Mouse (Mus musculus) retina, embryonic 14.5 days (tissue): Measurements from ENCODE around the gene Pmel.

ENCODE experiments used
- DNase-seq: peaks from one replicate; pipeline ENCODE4 v3.0.0-alpha.2; 2015; ENCODE audit warnings: low spot score

Gene Pmel

GRCm38 (mm10) chr10:128703895-128704294, at the start of gene Pmel:
Pmel (plus strand) TSS chr10:128704195.
- no peak for DNase-seq

DNA sequence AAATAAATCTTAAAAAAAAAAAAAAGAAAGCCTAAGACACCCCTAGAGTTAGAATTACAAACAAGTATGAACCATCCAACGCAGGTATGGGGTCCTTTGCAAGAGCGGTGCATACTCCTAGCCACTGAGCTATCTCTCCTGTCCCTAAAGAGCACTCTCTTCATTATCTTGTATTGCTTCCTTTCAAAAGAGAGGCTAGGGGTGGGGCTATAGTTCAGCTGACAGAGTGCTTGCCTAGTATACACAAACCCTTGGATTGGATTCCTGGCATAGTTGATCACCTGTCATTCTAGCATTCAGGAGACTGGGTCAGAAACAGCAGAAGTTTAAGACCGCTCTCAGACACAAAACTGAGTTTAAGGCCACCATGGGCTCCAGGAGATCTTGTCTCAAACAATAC, 48.7 kb upstream of the Pmel start:
- DNase-seq: no peak

- no peak for DNase-seq
These were observed 47.3 kb upstream of the Pmel start for GRCm38 (mm10) chr10:128656731-128657130.

DNA sequence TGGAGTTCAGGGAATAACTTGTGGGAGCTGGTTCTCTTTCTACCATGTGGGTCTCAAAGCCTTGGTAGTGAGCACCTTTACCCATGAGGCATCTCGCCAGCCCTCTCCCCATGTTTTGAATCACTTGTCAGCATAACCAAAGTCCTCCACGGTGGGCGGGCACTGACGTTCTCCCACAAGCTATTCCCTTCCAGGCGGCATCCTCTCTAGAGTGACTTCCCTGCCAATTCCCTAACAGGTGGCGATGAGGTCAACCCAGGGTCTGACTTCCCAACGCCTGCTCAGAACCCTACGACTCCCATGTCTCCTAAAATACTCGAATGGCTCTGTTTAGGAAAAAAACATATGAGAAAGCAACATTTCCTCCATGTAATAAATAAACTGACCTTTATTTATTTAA, 46.2 kb upstream of the Pmel start:
- no peak for DNase-seq

GRCm38 (mm10) chr10:128659490-128659889, 44.5 kb upstream of the Pmel start:
- DNase-seq: no peak

DNA sequence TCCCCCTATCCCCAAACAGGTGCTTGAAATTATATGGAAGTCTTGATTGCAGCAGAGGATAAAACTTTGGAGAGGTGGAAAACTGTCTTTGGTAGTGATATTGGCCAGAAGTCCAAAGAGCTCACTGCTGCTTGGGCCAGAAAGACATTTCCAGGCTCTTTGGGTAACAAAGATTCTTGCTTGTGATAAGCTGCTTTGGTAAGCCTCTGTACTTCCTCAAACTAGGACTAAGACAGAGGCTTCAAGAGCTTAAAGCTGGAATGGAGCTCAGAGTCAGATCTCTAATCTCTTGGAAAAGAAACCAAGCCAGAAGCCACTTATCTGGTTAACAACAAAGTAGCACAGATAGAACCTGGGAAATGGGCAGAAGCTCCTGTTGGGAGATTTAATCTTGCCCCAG, 41.5 kb upstream of the Pmel start:
- no peak for DNase-seq

DNA sequence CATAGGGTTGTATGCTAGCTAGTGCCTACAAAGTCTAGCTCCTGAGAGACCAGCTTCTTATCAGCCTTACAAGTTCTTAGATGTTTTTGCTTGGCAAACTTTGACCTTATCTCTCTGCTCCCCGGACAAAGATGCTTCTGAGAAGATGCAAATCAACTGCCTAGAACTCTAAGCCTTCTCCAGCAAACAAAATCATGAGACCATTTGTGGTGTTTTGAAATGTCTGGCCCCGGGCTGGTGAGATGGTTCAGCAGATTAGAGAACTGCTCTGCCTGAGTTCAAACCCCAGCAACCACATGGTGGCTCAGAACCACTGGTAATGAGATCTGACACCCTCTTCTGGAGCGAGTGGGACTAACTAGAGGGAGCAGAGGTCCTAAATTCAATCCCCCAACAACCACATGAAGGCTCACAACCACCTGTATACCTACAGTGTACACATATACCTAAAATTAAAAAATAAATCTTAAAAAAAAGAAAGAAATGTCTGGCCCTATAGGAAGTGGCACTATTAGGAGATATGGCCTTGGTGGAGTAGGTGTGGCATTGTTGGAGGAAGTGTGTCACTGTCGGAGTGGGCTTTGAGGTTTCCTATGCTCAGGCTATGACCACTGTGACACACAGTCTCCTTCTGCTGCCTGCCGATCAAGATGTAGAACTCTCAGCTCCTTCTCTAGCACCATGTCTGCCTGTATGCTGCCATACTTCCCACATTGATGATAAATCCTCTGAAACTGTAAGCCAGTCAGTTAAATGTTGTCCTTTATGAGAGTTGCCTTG, 40.4 kb upstream of the Pmel start:
- no peak for DNase-seq

DNA sequence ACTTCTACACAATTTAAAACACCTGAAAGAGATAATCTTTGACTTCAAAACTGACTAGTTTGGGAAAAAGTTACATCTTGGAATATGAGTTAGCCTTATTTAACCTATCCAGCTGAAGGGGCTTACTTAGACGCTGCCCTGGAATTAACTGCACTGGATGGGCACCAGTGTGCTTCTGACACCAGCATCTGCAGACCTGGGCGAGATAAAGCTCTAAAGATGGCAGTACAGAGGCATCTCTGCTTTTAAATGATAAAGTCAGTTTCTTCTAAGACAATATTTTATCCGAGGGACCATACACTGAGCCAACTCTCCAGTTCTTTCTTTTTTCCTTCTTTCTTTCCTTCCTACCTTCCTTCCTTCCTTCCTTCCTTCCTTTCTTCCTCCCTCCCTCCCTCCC, 39.2 kb upstream of the Pmel start:
- DNase-seq: no peak

DNA sequence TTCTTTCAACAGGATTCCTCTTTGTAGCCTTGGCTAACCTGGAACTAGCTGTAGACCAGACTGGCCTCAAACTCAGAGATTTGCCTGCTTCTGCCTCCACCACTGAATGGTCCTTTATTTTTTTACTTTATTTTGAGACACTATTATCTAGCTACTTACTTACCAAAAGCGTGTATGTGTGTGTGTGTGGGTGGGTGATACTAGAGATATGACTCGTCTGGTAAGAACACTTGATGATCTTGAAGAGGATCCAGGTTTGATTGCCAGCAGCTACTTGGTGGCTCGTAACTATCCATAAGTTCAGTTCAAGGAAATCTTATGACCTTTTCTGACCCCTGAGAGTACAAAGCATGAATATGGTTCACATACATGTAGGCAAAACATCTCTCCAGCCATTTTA, 38.7 kb upstream of the Pmel start:
- no peak for DNase-seq

DNA sequence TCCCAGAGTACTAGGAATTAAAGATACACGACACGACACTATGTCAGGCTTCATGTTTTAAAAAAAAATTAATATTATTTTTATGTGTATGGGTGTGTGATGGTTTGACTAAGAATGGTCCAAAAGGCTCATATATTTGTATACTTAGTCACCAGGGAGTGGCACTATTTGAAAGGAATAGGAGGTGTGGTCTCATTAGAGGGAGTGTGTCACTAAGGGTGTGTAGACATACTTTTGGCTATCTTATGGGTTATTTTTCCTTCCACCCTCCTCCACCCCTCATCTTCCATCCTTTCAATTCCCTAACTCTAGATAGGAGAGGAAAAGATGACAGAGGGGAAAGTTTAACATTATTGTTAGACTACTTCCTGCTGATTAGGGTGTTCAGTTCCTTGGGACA, 38.2 kb upstream of the Pmel start:
- DNase-seq: no peak

GRCm38 (mm10) chr10:128668790-128669672, 35.0 kb upstream of the Pmel start:
- peak; percentile 66 for DNase-seq

DNA sequence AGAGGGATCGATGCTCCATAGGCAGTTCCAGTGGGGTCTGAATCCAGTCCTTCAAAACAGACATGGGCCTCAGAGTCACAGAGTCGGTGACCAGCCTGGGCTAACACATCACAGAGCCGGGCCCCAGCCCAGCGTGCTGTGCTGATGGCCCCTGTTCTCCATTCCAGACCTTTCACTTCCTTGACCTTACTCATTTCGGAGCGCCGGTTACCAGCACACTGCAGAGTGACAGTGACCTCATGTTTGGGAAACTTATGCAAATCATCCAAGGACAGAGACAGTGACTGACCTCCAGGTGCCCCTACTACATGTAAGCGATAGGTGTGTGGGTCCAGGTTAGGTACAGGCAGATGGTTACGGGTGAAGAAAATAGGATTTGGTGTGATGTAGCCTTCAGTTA, 32.8 kb upstream of the Pmel start:
- no peak for DNase-seq

GRCm38 (mm10) chr10:128673763-128674468, 30.1 kb upstream of the Pmel start, which contains the start of gene Suox:
Suox (minus strand) TSS chr10:128674073.
- peak; percentile 89 for DNase-seq

DNA sequence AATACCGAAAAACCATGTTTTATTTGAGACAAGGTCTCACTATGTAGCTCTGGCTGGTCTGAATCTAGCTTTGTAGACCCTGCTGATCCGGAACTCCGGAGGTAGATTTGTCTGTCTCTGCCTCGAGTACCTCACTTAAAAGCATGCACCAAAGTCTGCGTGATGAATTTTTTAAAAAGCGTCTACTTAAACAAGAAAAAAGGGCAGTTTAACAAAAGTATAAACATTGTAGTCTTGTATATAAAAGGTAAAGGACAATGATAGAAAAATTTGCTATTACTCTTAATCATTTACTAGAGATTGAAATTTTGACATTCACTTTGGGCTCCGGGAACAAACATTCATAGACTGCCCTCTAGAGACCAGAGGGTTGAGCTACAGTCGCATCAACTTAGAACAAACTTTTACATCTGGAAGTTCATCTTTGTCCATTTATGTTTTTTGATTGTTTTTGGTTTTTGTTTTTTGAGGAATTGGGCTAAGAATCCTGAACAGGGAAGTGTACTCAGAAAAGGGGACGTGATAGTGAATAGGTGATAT, 29.5 kb upstream of the Pmel start:
- DNase-seq: peak; percentile 79

DNA sequence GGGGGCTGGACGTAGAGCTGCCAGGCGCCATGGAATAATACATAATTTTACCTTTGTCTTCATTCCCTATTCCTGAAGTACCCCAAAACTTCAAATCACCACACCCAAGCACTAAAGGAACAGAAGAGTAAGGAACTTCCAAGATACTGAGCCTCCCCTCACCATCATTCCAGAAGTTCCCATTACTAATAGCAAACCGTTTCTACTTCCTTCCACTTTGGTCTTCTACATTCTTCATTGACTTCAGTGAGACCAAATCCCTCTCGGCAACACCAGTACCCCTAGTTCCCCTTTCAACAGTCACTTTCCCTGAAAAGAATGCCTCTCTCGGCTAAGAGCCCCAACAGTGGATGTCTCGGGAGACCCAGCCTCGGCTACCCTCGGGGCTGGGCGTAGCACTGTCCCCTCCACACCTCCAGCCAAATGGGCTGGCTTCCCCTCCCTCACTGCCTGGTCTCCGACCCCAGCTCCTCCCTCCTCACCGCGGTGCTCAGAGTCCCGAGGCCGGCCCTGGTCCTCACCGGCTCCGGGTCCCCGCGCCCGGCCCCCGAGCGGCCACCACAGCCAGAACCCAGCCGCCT, 8.5 kb upstream of the Pmel start:
- no peak for DNase-seq

DNA sequence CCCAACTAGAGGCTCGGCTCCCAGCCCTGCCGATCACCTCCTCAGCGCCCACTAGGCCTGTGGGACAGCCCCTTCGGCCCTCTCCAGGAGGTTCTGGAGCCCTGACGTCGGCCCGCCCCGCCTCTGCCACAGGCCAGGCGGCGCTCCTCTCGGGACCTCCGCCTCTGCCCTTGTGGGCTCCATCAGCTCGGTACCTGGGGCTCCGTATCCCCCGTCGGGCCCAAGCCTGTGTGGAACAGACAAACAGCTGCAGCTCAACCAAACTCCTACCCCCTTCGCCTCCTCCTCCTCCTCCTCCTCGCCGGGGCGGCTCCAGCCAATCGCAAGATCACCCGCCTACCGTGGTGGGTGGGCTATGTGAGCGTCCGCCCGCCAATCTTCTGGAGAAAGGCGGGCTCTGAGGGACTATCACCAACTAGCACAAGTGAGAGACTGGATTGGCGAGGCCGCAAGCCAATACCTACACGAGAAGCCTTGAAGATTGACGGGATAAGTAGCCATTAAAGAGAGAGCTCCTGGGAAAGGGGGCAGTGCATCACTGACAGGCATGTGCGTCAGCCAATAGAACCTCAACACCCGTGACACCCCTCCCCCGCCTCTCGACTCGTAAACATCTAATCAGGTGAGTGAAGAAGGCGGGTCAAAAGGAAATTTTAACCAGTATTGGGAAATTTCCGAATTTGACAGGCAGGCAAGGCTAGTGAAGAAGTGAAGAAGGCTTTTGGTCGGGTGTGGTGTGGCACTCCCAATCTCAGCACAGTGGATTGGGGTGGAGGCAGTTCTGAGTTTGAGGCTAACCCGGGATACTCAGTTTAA, 7.8 kb upstream of the Pmel start, which contains the start of gene Rab5b:
Gene Rab5b (minus strand): TSS at position 273 of the 816 bp plus-strand sequence.
- peak; percentile 100 for DNase-seq

GRCm38 (mm10) chr10:128697072-128697725, 6.8 kb upstream of the Pmel start:
- no peak for DNase-seq

GRCm38 (mm10) chr10:128699006-128699405, 5.0 kb upstream of the Pmel start:
- no peak for DNase-seq

DNA sequence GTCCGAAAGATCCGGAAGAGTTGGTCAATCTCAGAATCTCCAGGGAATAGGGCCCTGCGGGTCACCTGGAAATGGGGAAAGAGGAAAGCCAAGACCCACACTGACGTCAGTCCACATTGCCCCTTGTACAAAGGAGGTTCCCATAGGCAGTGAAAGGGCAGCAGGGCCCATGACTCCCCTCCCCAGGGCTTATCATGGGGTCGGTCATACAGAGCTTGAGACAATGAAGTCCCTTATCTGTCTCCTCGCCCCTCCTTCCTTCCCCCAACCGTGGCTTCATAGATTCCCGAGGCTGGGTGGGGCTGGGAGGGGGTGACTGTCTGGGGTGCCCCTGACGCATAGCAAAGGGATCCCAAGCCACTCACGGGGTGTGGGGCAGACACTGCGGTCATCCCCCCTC, 4.4 kb upstream of the Pmel start:
- no peak for DNase-seq

GRCm38 (mm10) chr10:128700712-128701111, 3.3 kb upstream of the Pmel start:
- no peak for DNase-seq
